Mouse (Mus musculus) forebrain, postnatal 0 days (tissue): ENCODE results near the gene Akap2. TPM values are rescaled to one million over a fixed set of nuclear protein-coding genes. Genes with fewer than 3 reads are reported as not detected.

Source experiments
- ATAC-seq: fragments of 200-750 bp; cut with Nextera tagmentation; 2 replicates; pipeline ENCODE4 v1.8.0; 2017; ENCODE audit warnings: mild to moderate bottlenecking, moderate library complexity
- DNase-seq: peaks from one replicate; pipeline ENCODE4 v3.0.0-alpha.2; 2015
- H3K27ac ChIP-seq: fragments of 300-500 bp; sonication (generic); 2 replicates; pipeline ENCODE4 v1.5.1; 2014; ENCODE audit warnings: low read depth, mild to moderate bottlenecking, antibody characterized with exemption, low read length, moderate library complexity, mixed read lengths
- H3K27me3 ChIP-seq: fragments of 300-500 bp; sonication (generic); 2 replicates; pipeline ENCODE4 v1.6.1; 2014; ENCODE audit warnings: mild to moderate bottlenecking, low read length, mixed read lengths; ENCODE audit not compliant: insufficient read depth
- H3K36me3 ChIP-seq: fragments of 300-500 bp; sonication (generic); 2 replicates; pipeline ENCODE4 v1.6.1; 2014; ENCODE audit warnings: mild to moderate bottlenecking, moderate library complexity; ENCODE audit not compliant: insufficient read depth
- H3K4me1 ChIP-seq: fragments of 300-500 bp; sonication (generic); 2 replicates; pipeline ENCODE4 v1.6.1; 2014; ENCODE audit warnings: antibody characterized with exemption; ENCODE audit not compliant: insufficient read depth
- H3K4me2 ChIP-seq: fragments of 300-500 bp; sonication (generic); 2 replicates; pipeline ENCODE4 v1.6.1; 2014; ENCODE audit warnings: low read depth, mild to moderate bottlenecking, moderate library complexity
- H3K4me3 ChIP-seq: fragments of 300-500 bp; sonication (generic); 2 replicates; pipeline ENCODE4 v1.5.1; 2014; ENCODE audit warnings: low read depth, low read length, mixed read lengths
- H3K9ac ChIP-seq: fragments of 300-500 bp; sonication (generic); 2 replicates; pipeline ENCODE4 v1.6.1; 2014; ENCODE audit warnings: mild to moderate bottlenecking
- H3K9me3 ChIP-seq: fragments of 300-500 bp; sonication (generic); 2 replicates; pipeline ENCODE4 v1.6.1; 2016; ENCODE audit warnings: low read length
- CTCF ChIP-seq: sonication (generic); IDR thresholded peaks from 2 replicates; pipeline ENCODE4 v1.5.1; 2016; ENCODE audit warnings: antibody characterized with exemption, control low read depth, low read depth
- WGBS: fragments of 180-500 bp; shearing (Covaris S2); extraction: QIAGEN DNeasy Blood & Tissue Kit; methylation state at CpG from one replicate; pipeline ENCODE4 v1.1.7; 2014; 5-methylcytosine and 5-hydroxymethylcytosine counted together
- polyA plus RNA-seq: library from polyadenylated mRNA; unstranded; fragments of >200 nt; fragmentation: Nextera tagmentation; extraction: Ambion mirVana; gene quantifications from 2 replicates; pipeline ENCODE4 v1.2.1, GENCODE M21; 2015
- total RNA-seq: library from RNA; depleted of rRNA; stranded (reverse); fragments of >200 nt; gene quantifications from 2 replicates; pipeline ENCODE4 v1.2.3, GENCODE M21; 2014

The Akap2 gene
- total and polyA plus RNA-seq, 2 experiments from 2014 or later, result 7.0 to 15.0 TPM

- H3K36me3 ChIP-seq, result no peaks in the 10 kb centered on the region
- no peak for DNase-seq
- H3K4me2 ChIP-seq, result no peak overlapping the region
- H3K27me3 ChIP-seq, result no peaks in the 10 kb centered on the region
- no peak overlapping the region for H3K4me3 ChIP-seq
- no peak for ATAC-seq
- no peaks in the 10 kb centered on the region; the same call in 1 of the 2 replicates for H3K4me1 ChIP-seq
- no peak overlapping the region for H3K27ac ChIP-seq
- no peak for TF ChIP-seq CTCF
- no peaks in the 10 kb centered on the region for H3K9me3 ChIP-seq
- WGBS, result 86% methylated on average over 9 of the region's 9 CpGs
- no peak overlapping the region for H3K9ac ChIP-seq
These were observed 38.4 kb upstream of the Akap2 start for GRCm38 (mm10) chr4:57678991-57679457.

- 60% methylated on average over 12 of the region's 12 CpGs for WGBS
- no peaks in the 10 kb centered on the region for H3K9me3 ChIP-seq
These were observed 37.3 kb upstream of the Akap2 start for GRCm38 (mm10) chr4:57680186-57680585.

GRCm38 (mm10) chr4:57681511-57681910, 35.9 kb upstream of the Akap2 start:
- ATAC-seq (no peak), DNase-seq (no peak)
- H3K36me3 ChIP-seq, result no peaks in the 10 kb centered on the region
- WGBS, result 72% methylated on average over 12 of the region's 12 CpGs
- no peak overlapping the region for H3K27ac ChIP-seq
- H3K4me2 ChIP-seq, result no peak overlapping the region
- no peak overlapping the region for H3K4me3 ChIP-seq
- no peaks in the 10 kb centered on the region; the same call in 1 of the 2 replicates for H3K4me1 ChIP-seq
- no peaks in the 10 kb centered on the region for H3K27me3 ChIP-seq
- H3K9me3 ChIP-seq, result no peaks in the 10 kb centered on the region
- TF ChIP-seq CTCF, result no peak
- H3K9ac ChIP-seq, result no peak overlapping the region

More at GRCm38 (mm10) chr4:57680186-57680585, 37.3 kb upstream of the Akap2 start:
- TF ChIP-seq CTCF, result no peak
- H3K9ac ChIP-seq, result no peak overlapping the region
- ATAC-seq (no peak), DNase-seq (no peak)
- no peaks in the 10 kb centered on the region for H3K36me3 ChIP-seq
- no peak overlapping the region for H3K27ac ChIP-seq
- no peak overlapping the region for H3K4me2 ChIP-seq
- no peaks in the 10 kb centered on the region; the same call in 1 of the 2 replicates for H3K4me1 ChIP-seq
- H3K4me3 ChIP-seq, result no peak overlapping the region
- H3K27me3 ChIP-seq, result no peaks in the 10 kb centered on the region

- Histone ChIP-seq H3K9ac (no peak overlapping the region), H3K4me2 (no peak overlapping the region), H3K36me3 (no peaks in the 10 kb centered on the region), H3K27me3 (no peaks in the 10 kb centered on the region), H3K4me3 (no peak overlapping the region), H3K9me3 (no peaks in the 10 kb centered on the region), H3K4me1 (no peaks in the 10 kb centered on the region; the same call in 1 of the 2 replicates), H3K27ac (no peak overlapping the region)
- ATAC-seq (no peak), DNase-seq (no peak)
- 94% methylated on average over 2 of the region's 2 CpGs for WGBS
- TF ChIP-seq CTCF, result no peak
These were observed 35.1 kb upstream of the Akap2 start for GRCm38 (mm10) chr4:57682341-57682740.

- no peaks in the 10 kb centered on the region for H3K9me3 ChIP-seq
- no peak overlapping the region for H3K4me3 ChIP-seq
- H3K27me3 ChIP-seq, result no peaks in the 10 kb centered on the region
- no peaks in the 10 kb centered on the region for H3K36me3 ChIP-seq
- no peak for DNase-seq
- no peak overlapping the region for H3K9ac ChIP-seq
- H3K4me1 ChIP-seq, result no peaks in the 10 kb centered on the region
- no peak overlapping the region for H3K4me2 ChIP-seq
- no peak for ATAC-seq
- 89% methylated on average over 11 of the region's 11 CpGs for WGBS
- TF ChIP-seq CTCF, result no peak
- H3K27ac ChIP-seq, result no peak overlapping the region
These were observed 34.5 kb upstream of the Akap2 start for GRCm38 (mm10) chr4:57682944-57683343.

- Histone ChIP-seq H3K27ac (no peak overlapping the region), H3K36me3 (0 out of 2 replicates have a peak, but pooled peaks cover 6% of the 10 kb centered on the region), H3K9ac (no peak overlapping the region), H3K27me3 (no peaks in the 10 kb centered on the region), H3K4me3 (no peak overlapping the region), H3K9me3 (no peaks in the 10 kb centered on the region), H3K4me1 (no peaks in the 10 kb centered on the region), H3K4me2 (no peak overlapping the region)
- no peak for TF ChIP-seq CTCF
- DNase-seq (no peak), ATAC-seq (no peak)
- WGBS, result 83% methylated on average over 12 of the region's 12 CpGs
These were observed 32.7 kb upstream of the Akap2 start for GRCm38 (mm10) chr4:57684676-57685215.

- H3K27ac ChIP-seq, result no peak overlapping the region
- H3K9me3 ChIP-seq, result no peaks in the 10 kb centered on the region
- no peak overlapping the region for H3K9ac ChIP-seq
- H3K4me1 ChIP-seq, result no peaks in the 10 kb centered on the region
- no peak for TF ChIP-seq CTCF
- no peak overlapping the region for H3K4me2 ChIP-seq
- no peaks in the 10 kb centered on the region for H3K27me3 ChIP-seq
- DNase-seq (no peak), ATAC-seq (no peak)
- H3K36me3 ChIP-seq, result 0 out of 2 replicates have a peak, but pooled peaks cover 11% of the 10 kb centered on the region
- WGBS, result 88% methylated on average over 3 of the region's 3 CpGs
- H3K4me3 ChIP-seq, result no peak overlapping the region
These were observed 30.7 kb upstream of the Akap2 start for GRCm38 (mm10) chr4:57686736-57687135.
